Mouse (Mus musculus): ENCODE measurements around the gene Gm45233.
A peak's percentile ranks its signal among the peaks of the same experiment; 100 is the strongest.
"Not testable (repeated sequence)": the region's sequence is repeated elsewhere in the genome, so short reads cannot be mapped to it uniquely, and the experiment has no call there.

Gene Gm45233

DNA sequence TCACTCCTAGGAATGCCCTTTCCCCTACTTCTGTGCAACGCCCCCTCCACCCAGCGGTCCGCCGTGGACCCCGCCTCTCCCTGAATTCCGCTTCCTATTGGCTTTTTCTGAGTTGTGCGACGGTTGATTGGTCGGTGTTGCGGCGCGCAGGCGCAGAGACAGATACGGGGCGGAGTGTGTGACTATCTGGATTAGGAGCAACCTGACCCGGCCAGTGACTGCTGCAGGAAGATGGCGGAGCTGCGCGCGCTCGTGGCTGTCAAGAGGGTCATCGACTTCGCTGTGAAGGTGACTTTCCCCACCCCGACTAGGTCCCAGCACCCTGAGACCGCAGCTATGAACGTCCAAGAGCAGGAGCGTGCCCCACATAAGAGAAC, at the start of gene Gm45233, which contains the start of gene Etfb:
TSS of gene Gm45233 (plus strand) at position 212 of the 377 bp plus-strand sequence.
TSS of gene Etfb (plus strand) at position 167 of the 377 bp plus-strand sequence.
- peak; percentile 93 to 96 for DNase-seq

- no peak for DNase-seq
Observed at GRCm38 (mm10) chr7:43399501-43399900, 44.4 kb upstream of the Gm45233 start.

GRCm38 (mm10) chr7:43402718-43403117, 41.2 kb upstream of the Gm45233 start:
- no peak for DNase-seq

DNA sequence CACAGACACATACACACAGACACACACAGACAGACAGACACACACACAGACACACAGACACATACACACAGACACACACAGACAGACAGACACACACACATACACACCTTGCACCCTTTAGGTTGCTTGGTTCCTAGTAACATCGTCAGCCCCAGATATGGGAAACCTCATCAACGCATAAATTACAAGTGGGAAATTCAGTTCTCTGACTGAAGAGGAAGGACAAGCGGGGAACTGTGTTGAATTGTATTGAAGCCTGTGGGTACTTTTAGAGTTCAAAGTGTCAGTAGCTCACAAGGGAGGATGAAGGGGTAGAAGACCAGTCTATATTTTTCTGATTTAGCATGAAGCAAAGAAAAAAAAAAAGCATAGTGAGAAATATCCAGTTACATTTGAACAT, 36.4 kb upstream of the Gm45233 start:
- DNase-seq = no peak

DNA sequence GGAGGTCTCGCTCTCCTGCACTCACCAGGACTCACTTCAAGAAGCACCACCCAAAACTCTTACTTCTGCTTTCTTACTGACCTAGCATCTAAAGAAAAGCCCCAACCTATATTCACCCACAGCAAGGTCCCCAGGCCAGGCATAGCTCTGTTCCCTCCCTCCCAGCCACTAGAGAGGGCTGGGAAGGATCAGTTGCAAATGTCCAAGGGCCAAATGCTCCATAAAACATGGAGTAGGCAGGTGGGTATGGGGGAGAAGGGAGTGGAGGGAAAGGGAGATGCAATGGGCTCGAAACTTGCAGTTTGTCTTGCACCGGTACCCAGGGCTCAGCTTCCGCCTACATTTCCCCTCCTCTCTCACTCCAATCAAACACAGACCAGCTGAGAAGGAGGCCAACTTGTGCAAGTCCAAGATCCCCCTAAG, 35.8 kb upstream of the Gm45233 start, which contains the start of gene Siglecg:
TSS of gene Siglecg (plus strand) at position 74 of the 423 bp plus-strand sequence.
- DNase-seq = no peak

DNA sequence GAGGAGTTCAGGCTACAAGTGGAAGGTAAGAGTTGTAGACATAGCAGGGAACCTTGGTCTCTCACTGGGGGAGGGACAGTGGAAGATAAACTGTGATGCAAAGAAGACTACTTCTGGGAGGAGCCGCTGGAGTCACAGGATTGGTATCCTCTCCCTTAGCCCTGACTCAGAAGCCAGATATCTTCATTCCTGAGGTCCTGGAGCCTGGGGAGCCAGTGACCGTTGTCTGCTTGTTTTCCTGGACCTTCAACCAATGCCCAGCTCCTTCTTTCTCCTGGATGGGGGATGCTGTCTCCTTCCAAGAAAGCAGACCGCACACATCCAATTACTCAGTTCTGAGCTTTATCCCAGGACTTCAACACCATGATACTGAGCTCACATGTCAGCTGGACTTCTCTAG, 34.8 kb upstream of the Gm45233 start:
- no peak for DNase-seq

DNA sequence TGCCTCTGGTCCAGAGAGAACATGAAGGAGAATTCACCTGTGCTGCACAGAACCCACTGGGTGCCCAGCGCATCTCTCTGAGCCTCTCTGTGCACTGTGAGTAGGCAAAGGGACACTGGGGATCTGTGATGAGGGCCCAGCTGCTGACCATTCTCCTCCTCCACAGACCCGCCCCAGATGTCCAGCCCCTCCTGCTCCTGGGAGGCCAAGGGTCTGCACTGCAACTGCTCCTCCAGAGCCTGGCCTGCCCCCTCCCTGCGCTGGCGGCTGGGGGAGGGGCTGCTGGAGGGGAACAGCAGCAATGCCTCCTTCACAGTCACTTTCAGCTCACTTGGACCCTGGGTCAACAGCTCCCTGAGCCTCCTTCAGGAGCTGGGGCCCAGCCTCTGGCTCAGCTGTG, 32.2 kb upstream of the Gm45233 start:
- not testable (repeated sequence) for DNase-seq

GRCm38 (mm10) chr7:43417298-43417697, 26.6 kb upstream of the Gm45233 start:
- no peak for DNase-seq

DNA sequence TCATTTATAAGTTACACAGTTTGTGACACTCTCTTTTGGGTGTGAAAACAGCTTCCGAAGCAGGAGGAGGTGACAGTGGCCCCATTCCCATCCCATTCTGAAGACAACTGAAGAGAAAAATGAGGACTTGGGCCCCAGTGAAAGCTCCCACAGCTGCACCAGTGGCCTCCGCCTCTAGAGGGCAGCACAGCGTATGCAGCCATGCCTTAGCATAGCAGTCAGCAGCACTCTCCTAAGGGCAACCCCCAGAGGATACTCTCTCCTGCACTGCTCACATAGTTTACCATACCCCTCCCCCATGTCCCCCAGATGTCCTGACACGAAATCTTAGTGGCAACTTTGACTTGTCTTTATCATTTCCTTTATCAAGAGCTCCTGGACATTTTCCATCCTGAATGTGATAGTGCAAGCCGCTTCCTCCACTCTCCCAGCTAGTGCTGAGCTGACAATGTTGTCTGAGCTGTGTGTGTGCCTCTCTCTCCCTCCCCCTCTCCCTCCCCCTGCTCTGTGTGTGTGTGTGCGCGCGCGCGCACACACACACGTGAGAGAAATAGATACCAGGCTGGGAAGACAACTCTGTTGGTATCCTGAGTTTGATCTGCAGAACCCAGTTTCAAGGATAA, 20.8 kb upstream of the Gm45233 start:
- peak; percentile 80 to 84 for DNase-seq

GRCm38 (mm10) chr7:43423991-43424625, 19.8 kb upstream of the Gm45233 start:
- DNase-seq = no peak

DNA sequence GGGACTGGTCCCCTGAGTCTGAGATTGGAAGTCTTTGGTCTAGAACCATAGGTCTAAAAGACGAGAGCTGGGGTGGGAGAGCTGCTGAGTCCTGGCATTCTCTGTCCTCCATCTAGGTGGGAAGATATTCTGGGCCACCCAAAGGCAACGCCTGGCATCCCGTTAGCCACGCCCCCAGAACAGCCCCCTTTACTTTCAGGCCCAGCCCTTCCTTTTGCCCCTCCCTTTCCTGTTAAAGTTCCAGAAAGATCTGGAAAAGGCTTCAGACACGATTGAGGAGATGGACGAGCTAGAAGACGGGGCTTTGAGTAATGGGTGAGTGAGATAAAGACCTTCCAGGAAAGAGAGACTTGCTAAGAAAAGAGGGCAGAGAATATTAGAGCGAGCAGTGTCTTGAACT, 16.5 kb upstream of the Gm45233 start, which contains the start of gene Lim2:
TSS of gene Lim2 (plus strand) at position 265 of the 400 bp plus-strand sequence.
- DNase-seq = no peak

GRCm38 (mm10) chr7:43429500-43429899, 14.4 kb upstream of the Gm45233 start:
- DNase-seq = no peak

DNA sequence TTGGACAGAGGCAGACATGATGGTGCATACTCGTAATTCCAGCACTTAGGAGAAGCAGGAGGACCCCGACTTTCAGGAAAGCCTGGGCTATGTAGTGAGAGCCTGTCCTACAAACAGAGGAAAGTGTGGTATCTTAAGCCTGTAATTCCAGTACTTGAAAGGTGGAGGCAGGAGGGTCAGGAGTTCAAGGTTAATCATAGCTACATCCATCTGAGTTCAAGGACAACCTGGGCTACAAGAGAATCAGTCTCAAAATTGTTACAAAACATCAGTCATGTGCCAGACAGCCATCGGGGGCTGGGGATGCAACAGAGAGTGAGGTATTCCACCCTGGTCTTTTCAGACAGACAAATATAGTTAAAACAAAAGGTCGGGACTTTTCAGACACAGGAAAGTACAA, 11.0 kb upstream of the Gm45233 start:
- no peak for DNase-seq

DNA sequence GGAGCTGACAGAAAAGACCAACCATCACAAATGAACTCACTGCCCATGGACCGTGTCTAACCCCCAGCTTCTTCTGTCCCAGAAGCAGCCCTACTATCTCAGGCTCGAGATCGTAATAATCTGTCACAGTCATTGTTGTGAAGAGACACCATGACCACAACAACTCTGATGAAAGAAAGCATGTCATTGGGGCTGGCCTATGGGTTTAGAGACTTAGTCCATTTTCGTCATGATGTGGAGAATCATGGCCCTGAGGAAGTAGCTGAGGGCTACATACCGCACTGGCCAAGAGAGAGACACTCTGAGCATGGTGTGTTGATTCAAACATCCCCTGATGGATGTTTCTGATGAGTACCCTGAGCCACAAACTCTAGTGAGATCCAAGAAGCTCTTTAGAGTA, 9.3 kb upstream of the Gm45233 start:
- DNase-seq = no peak

DNA sequence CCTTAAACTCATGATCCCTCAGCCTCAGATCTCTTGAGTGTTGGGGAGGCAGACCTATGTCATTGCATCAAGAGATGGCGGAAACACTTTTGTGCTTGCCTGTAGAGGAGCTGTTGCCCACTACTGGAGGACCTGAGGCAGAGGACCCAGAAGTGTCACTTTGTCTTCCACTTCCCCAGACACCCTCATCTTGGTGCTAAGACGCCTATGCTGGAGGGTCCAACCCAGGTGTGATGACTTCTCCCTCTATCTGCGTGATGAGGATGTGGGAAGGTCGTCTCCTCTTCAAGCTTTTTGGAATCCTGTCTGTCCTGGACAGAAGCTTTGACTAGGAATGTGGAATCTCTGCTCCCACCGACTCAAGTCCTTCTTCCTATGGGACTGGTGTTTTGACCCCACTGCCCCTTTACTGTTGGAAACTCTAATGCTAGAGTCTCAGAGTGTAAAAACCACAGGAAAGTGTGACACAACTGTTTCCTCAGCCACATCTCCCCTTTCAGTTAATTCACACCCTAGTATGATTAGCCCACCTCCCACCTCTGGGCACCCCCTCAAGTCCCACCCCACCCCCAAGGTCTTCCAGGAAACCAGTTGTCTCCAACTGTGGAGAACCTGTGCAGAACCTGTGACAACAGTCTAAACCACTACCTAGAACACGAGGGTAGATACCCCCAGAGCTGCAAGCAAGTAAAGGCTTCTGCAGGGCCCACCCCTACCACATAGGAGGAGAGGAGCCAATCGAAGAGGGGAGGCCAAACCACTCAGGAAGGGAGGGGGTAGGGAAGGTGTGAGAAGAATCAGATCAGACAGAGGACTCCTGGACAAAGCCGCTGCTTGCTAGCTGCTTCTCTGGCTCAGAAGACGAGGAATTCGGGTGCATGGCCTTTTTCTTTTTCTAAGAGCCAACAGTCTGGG, 7.3 kb upstream of the Gm45233 start, which contains the start of gene Nkg7:
TSS of gene Nkg7 (plus strand) at position 733 of the 915 bp plus-strand sequence.
- no peak for DNase-seq

DNA sequence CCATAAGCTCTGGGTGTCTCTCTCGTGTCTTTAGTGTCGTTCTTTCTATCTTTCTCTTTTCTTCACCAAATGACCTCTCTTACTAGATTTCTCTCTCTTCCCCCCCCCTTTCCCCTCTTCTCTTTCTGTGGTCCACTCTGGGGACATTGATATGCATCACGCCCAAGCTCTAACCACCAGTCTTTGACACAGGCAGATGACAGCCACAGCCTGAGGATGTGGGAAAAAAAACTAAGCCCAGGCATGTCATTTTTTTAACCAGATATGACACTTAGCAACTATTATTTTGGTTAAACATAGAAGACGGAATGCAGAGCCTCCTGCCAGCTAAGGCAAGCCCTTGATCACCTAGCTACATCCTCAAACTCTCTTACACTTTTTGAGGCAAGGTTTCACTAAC, 5.3 kb upstream of the Gm45233 start:
- no peak for DNase-seq

GRCm38 (mm10) chr7:43440482-43440881, 3.4 kb upstream of the Gm45233 start, which contains the start of gene Cldnd2:
Gene Cldnd2, plus strand, starts transcription at chr7:43440782.
- DNase-seq = no peak

GRCm38 (mm10) chr7:43441071-43441470, 2.9 kb upstream of the Gm45233 start:
- DNase-seq = no peak

- no peak for DNase-seq
Observed at GRCm38 (mm10) chr7:43442684-43443083, 1.2 kb upstream of the Gm45233 start.

DNA sequence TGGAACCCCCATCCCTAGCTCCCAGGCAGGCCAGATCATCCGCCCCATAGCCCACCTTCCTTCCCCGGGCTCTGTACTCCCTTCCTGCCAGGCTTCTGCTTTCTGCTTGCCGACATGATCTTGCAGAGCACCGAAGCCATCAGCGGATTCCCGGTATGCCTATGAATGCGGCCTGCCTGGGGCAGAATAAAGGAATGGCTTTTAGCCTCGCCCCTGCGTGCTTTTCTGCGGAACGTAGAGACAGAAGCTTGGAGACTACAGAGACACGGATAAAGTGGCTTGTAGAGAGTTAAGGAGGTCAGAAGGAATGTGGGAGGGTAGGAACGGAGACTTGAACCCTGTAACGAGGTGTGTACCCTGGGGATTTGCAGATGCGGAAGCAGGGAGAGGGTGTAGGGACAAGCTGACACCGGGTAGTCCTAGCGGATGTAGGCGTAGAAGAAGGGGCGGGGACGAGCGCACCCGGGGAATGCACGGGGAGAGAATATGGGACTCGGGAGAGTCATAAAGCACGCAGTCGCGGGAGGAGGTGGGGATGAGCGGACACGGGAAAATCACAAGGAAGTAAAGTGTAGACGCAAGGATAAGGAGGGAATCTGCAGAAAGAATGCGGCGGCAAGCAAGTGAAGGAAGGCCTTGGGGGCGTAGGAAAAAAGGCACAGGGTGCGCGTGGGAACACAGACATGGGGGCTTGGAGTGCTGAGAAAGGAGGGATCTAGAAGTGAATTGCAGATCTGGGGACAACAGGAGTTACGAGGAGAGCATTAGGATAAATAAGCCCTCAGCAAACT, 607 bp upstream of the Gm45233 start:
- peak; percentile 65 to 69 for DNase-seq

DNA sequence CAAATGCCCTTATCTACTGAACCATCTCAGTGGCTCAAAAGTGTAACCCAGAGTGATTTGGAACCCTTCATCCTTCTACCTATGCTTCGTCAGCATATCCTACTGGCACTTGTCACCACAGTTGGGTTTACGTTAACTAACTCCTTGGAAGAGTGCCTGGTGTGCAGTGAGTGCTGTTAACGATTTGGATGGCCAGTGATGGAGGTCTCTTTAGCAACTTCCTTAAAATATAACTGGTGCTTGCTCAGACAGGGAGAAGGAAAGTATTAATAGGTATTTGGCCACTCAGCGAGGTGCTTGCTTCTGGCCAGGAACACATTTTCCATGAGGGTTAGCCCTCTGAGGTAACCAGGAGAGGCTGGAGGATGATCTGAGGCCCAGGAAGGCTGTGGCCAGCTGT, 3.9 kb downstream of the Gm45233 start:
- no peak for DNase-seq

- DNase-seq = no peak
Observed at GRCm38 (mm10) chr7:43448246-43448645, 4.3 kb downstream of the Gm45233 start.

All from cerebellum, adult 18-20 months (tissue).